Mouse (Mus musculus) fat pad, adult 2 months (tissue): Measurements from ENCODE around the gene Arhgef2.
"Not testable (repeated sequence)": the region's sequence is repeated elsewhere in the genome, so short reads cannot be mapped to it uniquely, and the experiment has no call there.

ENCODE experiments used
- DNase-seq: peaks from one replicate; pipeline ENCODE4 v3.0.0-alpha.2; 2011; ENCODE audit warnings: low read depth, low spot score; ENCODE audit errors: extremely low read depth

The Arhgef2 gene

DNA sequence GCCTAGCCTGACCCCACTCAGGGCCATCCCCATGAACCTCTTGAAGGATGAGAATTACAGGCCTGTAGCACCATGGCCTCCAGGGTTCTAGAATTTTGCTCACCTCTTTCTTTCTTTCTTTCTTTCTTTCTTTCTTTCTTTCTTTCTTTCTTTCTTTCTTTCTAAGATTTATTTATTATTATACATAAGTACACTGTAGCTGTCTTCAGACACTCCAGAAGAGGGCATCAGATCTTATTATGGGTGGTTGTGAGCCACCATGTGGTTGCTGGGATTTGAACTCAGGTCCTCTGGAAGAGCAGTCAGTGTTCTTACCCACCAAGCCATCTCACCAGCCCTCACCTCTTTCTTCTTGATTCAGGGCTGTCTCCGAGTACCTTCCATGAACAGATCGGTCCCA lies at the start of gene Arhgef2:
Arhgef2 (plus strand) TSS at position 301 of the 400 bp plus-strand sequence.
- not testable (repeated sequence) for DNase-seq

DNA sequence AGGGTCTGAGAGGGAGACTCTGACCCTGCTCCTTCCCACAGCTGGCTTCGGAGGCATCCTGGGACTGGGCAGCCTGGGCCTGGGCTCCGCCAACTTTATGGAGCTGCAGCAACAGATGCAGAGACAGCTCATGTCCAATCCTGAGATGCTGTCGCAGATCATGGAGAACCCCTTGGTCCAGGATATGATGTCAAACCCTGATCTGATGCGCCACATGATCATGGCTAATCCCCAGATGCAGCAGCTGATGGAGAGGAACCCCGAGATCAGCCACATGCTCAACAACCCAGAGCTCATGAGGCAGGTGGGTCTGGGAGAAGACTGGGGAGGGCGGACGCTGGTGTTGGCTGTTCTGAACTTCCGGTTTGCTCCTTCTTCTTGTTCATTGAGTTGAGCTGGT lies 49.1 kb upstream of the Arhgef2 start:
- DNase-seq, result no peak

DNA sequence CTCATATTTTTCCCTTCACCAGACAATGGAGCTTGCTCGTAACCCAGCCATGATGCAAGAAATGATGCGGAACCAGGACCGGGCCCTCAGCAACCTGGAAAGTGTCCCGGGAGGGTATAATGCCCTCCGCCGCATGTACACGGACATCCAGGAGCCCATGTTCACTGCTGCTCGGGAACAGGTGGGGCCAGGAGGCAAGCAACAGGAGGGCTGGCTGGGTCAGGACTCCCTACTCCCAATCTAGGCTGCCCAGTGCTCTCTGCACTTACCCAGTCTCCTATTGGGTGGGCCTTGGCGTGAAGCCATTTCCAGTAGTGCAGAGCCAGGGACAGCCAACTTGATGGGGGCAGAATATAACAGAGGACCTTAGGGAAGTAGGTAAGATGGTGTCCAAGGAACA lies 46.2 kb upstream of the Arhgef2 start:
- no peak for DNase-seq

DNA sequence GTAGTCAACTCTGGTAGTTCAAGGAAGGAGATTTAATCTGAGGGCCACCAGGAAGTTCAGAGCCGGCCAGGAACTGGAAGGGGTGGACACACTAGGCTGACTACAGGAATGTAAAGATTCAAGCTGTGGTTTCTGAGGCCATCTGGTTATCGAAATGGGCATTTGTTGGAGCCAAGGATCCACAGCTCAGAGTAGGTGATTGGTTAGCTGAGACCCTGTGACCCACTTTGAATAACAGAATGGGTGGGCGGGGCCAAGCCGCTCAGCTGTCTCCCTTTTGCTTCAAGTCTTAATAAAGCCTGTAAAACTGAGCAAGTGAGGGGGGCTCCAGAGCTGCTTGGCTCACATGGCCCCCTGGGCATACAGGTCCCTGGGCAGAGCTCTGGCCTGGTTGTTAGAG lies 43.8 kb upstream of the Arhgef2 start:
- DNase-seq, result no peak

DNA sequence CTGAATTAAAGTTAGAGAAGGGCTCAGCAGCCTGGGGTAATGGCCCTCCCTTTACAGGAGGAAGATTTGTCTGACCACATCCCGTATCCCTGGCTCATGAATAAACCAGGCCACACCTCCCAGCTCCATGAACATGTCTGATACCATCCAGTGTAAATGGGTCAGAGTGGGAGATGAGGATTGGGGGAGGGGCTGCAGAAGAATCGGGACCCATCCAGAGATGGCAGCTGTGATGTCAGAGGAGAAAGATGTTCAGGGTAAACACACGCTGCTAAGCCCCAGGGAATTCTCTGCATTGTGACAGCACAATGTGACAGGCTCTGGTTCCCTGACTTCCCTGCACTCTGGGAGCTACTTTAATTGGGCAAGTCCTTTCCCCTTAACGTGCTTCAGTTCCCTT lies 42.3 kb upstream of the Arhgef2 start:
- no peak for DNase-seq

DNA sequence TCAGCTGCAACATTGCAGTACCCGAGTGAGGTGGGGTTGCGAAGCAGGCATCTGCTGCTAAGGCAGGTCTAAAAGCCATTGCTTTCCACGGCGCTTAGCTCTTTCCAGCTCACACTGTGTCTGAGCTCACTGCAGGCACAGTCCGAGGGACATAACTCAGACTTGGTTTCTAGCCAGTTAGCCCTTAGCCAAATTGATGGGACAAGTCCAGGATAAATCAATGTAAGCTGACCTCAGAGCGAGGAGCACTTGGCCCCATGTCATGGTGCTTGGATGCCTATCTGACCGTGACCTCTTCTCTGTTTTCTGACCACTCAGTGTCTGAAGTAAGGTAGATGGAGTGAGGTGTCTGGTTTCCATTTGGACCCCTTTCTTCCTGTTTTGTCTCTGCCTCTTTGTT lies 41.8 kb upstream of the Arhgef2 start:
- DNase-seq, result no peak

DNA sequence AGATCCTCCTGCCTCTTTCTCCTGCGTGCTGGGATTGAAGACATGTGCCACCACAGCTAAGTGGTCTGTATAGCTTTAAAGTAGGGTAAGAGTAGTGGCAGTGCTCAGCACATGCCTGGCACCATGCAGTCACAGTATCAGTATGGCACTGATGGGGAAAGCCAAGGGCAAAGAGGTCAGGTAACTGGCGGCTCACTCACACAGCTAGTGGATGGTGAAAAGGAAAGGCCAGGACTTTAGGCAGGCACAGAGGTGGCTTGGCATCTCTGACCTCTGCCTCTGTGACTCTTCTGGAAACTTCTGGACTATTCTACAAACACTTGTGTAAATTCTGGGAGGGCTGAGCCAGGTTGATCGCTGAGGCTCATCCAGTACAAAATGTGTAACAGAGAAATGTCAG lies 39.6 kb upstream of the Arhgef2 start:
- no peak for DNase-seq

DNA sequence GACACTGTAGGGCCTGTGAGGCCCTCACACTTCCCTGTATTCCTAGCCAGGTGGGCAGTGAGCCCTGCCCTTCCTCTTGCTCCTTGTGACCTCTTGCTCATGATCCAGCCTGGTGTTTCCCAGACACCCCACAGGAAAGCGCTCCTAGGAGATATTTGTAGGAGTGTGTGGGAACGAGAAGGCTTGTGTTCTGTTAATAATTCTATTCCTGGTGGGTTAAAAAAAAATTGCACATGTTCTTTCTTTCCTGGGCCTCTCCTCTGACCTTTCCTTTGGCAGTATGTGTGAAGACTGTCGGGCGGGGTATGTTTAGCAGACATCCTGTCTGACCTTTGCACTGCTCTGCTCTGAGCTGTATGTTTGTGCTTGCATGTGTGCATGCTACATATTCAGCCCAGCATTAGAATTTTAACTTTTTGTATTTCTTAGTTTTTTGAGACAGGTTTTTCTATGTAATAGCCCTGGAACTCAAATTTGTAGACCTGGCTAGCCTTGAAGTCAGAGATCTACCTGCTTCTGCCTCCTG lies 39.2 kb upstream of the Arhgef2 start:
- DNase-seq, result no peak

DNA sequence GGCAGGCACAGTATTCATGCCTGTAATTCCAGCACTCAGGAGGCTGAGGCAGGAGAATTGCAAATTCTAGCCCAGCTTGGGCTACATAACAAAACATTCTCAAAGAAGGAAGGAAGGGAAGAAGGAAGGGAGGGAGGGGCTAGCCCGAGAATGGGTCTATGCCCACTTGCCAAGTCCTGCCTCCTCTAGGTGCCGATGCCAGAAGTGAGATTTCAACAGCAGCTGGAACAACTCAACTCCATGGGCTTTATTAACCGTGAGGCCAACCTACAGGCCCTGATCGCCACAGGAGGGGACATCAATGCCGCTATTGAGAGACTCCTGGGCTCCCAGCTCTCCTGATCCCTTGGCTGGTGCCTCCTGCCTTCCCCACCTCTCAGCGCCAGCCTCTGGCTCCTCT lies 37.9 kb upstream of the Arhgef2 start:
- no peak for DNase-seq

DNA sequence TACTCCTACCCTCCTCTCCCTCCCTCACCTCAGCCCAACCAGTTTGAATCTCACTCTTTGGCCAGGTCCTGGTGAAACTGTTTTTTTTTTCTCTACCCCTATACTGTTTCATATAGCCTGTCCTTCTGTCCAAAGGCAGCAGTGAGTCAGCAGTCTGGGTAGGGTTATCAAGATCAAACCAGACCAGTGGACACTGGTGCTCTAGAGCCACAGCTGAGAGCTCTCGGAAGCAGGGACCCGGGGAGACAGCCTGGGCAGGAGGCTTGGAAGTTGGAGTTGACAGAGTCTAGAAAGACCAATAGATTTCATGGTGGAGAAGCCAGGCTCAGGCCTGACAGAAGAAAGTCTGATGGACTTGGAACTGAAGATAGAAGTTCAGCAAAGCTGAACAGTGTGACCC lies 37.2 kb upstream of the Arhgef2 start:
- no peak for DNase-seq

DNA sequence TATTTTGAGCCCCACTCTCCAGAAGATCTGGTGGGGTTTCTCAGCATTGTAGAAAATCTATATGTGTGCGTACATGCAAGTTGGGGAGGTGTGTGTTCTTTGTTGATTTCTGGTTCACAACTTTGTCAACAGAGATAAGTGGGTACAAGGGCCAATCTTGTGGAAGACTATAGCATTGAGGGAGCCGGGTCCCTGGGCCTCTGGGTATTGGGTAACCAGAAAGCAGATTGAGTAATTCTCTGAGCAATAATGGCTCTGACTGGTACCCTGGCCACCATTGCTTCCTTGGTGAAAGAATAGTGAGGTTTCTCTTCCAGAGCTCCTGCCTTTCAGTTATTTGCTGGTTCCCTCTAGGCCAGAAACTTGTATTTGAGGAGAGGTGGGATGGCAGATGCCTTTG lies 36.7 kb upstream of the Arhgef2 start:
- no peak for DNase-seq

DNA sequence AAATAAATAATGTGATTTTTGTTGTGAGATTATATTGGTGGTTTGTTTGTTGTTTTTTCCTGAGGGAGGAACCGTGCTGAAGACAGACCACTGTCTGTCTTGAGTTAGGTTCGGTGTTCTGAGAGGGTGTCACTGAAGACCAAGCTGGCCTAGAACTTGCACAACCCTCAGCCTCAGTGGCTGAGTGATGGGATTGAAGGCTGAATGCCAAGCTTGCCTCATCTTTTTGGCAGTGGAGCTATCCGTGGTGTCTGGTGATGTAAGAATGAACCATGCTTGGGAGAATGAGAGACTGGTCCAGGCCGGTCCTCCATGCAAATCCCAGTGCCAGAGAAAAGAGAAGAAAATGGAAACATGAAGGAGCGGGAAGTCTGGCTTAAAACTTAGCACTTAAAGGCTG lies 36.1 kb upstream of the Arhgef2 start:
- no peak for DNase-seq

DNA sequence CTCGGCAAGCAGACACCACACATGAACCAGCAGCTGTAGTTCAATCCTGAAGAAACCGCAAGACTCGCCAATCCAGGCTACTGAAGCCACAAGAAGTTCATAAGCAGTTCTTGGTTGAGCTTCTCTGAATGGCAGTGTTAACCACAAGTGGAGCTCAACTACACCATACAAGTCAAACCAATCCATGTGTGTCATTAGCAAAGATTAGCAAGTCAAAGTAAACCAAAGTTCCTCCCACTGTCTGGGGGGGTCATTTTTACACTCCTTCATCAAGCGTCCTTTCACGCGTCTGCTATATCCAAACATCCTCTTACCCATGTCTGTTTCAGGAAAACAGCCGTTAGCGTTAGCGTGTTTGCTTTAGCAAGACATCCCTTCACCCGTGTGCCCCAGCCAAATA lies 35.4 kb upstream of the Arhgef2 start:
- no peak for DNase-seq

DNA sequence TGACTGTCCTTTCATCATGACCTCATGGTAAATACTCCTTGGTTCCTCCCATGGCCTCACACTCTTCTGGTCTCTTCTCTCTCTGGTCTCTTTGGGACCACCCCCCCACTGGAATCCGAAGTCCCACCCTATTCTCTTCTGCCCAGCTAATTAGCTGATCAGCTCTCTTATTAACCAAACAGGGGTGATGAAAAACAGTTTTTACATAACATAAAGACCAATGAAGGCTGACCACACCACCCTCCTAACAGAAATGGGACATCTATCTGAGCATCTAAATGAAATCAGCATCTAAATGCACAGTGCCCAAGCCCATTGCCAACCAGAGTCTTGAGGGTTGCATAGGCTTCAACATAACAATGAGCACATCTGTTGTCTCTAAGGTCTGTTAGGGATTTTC lies 33.9 kb upstream of the Arhgef2 start:
- no peak for DNase-seq

DNA sequence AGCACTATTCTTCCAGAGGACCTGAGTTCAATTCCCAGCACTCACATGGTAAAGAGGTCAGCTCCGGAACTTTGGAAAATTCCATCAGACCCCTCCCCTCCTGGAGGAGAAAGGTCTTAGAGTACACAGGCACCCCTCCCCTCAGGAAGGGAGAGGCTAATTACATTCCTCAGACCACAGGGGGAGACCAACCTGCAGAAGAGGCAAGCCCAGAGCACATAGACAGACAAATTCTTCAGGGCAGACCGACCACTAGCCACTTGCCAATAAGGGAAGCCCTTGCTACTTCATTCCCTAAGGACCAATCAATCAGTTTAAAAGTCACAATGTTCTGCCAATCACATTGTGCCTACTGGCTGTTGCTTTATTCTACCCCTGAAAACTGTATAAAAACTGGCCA lies 32.9 kb upstream of the Arhgef2 start:
- no peak for DNase-seq

DNA sequence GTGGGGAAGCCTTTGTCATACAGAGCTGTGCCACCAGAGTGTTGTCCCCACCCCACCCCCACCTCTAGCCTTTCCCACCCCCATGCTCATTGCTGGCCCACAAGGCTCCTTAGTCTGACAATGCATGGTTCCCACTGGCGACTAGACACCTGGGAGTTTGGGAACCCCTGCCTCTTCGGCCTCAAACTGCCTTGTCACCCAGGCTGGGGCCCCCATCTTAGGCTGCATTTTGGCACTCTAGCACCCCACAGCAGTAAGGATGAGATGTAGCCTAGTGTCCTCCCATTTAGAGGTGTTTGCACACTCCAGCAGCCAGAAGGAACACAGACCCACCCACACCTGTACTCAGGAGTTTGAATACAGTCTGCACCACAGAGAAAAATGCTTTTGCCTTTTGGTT lies 32.0 kb upstream of the Arhgef2 start:
- DNase-seq, result no peak

DNA sequence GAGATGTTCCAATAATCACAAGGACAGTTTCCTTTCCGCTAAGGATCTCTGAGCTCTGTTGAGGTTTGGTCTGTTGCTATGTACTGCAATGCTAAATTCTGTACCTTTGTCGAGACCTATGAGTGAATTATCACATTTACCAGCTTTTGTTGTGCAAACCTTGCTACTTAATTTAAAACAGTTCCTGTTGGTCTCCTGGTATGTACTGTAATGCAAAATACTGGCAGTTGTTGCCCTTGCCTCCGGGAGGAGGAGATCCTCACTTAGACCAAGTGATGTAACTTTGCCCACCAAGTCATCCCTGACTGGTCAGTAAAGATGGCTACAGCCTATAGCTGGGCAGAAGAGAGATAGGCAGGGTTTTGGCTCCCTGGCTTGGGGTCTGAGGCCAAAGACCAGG lies 30.2 kb upstream of the Arhgef2 start, which contains the start of gene Ssr2:
Ssr2 (plus strand) TSS at position 337 of the 400 bp plus-strand sequence.
- DNase-seq, result no peak

DNA sequence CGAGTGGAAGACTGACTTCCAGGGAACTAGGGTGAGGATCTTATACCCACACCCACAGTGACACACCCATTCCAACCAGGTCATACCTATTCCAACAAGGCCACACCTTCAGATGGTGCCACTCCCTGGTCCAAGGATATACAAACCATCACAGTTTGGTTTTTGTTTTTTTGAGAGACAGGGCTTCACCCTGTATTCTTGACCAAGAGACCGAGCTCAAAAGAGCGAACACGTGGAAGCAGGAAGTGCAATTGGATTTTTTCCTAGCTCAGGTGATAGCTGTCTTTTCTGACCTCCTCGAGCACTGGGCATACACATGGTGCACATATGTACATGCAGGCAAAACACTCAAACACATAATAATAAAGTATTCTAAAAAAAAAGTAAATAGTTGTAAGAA lies 27.9 kb upstream of the Arhgef2 start:
- DNase-seq, result not testable (repeated sequence)

DNA sequence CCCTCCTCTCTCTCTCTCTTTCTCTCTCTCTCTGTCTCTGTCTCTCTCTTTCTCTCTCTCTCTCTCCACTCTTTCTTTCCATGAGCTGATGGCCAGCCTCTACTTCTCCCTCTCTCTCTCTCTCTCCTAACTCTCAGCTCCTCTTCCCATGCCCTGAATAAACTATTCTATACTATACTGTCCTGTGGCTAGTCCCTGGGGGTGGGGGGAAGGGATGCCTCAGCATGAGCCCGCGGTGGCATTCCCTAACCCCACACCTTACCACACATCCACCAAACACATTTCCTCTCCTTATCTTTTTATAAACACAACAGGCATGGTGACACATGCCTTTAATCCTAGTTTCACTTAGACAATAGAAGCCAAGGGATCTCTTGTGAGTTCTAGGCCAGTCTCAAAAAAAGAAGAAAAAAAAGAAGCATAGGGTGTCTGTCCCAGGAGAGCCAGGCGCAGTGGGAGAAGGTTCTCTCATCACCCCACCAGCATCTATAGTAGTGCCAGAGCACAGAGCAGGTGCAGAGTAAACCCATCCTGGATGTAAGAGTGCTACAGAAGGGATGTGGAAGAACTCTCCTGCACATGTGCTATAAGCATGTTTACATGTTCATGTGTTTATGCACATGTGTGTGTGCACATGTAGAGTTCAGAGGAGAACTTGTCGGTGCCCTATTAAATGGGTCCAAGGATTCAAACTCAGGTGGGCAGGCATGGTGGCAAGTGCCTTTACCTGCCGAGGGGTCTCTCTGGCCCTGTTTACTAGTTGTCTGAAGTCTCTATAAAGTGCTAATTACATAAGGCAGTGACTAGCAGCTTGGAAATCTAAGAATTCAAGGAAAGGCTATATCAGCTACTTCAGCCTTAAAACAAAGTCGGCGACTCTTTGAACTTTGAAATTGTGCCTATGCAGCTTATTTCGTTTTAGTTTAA lies 27.0 kb upstream of the Arhgef2 start:
- DNase-seq, result no peak

DNA sequence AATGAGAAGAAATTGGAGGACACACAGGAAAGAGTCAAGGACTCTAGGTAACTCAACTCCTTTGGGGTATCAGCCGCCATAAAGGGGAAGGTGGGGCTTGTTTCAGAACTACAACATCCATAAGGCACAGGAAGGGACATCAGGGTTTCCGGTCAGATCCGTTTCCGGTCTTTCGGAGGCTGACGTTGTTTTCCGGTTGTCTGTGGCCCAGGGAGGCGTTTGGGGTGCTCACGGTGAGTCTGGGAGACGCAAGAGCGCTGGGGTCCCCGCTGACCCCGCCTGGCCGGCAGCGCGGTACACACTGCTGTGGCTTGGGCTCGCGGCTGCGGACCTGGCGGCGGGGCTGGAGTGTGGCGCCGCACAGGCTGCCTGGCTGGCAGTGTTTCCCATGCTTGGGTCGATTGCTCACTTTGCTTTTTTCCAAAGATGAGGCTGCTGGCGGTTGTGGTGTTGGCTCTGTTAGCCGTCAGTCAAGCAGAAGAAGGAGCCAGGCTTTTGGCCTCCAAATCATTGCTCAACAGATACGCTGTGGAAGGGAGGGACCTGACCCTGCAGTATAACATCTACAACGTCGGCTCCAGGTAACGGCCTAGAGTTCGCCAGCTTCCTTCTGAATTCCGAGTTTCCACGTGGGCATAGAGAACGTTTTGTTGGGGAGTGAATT lies 26.2 kb upstream of the Arhgef2 start:
- no peak for DNase-seq

DNA sequence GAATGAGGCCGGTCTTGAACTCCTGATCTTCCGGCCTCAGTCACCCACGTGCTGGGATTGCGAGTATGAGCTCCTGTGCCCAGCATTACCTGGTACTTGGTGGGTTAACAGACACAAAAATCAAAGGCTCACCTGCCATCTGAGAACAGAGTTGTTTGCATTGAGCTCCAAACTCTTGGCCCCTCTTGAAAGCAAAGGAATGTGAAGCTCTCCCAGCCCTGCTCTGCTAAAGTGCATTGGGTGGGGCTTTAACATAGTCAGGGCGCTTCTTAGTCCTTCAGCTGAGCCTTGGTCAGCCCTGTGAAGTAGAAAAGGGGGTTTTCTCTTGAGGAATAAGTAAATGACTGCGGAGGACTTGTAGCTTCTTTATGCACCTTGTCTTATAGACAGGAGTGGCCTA lies 20.0 kb upstream of the Arhgef2 start:
- DNase-seq, result no peak

DNA sequence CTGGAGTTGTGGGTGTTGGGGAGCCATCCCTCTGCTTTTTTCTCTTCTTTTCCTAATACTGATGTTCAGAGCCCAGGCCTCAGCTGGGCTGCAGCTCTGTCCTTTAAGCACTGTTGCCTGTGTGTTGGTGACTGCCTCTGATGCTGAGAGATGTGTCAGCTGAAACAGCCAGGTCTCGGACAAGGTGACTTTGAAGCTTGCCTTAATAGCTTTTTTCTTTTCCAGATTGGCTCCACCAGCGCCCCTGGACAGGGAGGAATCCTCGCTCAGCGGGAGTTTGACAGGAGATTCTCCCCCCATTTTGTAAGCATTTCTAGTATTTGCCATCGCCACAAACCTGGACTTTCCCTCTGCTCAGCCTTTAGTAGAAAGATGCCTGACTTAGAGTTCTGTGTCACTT lies 19.1 kb upstream of the Arhgef2 start:
- DNase-seq, result no peak
